Mouse (Mus musculus): ENCODE data around the gene Dguok. TPM values are rescaled to one million over a fixed set of nuclear protein-coding genes. Genes with fewer than 3 reads are reported as not detected.

The Dguok gene
- total RNA-seq, 4 experiments from 2014 or later: 32.7 to 37.0 (median 35.8) TPM

DNA sequence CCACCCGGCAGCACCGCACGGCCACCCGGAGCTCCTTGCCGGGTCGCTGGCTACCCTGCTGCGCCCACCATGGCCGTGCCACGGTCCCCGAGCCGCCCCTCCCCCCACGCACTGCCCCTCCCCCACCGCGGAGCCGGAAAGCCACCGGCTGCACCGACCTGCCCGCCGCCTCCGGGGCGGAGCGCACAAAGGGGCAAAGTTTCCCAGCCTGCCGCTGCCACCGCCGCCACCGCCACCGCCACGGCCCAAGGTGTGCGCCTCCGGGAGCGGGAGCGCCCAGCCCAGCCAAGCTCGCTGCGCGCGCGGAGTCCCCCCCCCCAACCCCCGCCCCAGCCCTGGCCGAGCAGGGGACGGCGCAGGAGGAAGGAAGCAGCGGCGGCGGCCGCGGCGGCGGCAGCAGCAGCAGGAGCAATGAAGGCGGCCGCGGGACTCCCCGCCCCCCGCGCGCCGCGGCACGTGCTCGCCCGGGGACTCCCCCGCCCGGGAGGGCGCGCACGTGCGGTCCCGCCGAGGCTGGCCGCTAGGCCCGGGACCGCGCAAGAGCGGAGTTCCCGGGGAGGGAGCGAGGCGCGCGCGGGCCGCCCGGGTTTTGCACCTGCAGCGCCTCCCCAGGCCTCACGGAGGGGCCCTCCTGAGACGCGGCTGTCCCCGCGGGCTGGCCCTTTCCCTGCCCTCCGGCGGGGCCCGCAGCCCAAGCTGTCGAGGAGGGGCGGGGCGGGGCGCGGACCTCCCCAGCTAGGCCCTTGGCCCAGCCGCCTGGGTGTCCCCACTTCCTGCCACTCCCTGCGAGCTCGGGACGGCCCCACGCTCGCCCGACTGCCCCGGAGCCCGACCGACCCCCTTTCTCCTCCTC, 50.4 kb downstream of the Dguok start:
- no peak for DNase-seq (ENCODE audit: low spot score in 2 of 2)

- no peak for DNase-seq (ENCODE audit: low spot score in 2 of 2)
Observed at GRCm38 (mm10) chr6:83455328-83456130, 51.2 kb downstream of the Dguok start.

DNA sequence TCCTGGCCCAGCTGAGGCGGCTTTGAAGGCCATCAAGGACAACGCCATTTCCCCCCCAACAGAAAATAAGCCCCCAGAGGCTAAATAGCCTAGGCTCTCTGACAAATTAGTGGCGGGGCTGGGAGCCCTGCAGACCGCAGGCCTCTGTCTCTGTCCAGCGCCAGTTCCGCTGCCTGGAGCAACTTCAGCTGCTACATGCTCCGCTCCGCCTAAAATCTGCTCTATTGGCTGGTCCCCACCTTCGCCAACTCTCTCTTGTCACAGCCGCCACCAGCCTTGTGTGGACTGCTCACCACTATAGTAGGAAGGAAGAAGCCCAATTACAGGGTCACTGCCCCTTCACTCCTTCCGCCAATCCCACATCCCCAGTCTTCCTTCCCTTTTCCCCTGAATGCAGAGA, 53.1 kb downstream of the Dguok start:
- no peak for DNase-seq (ENCODE audit: low spot score in 2 of 2)

GRCm38 (mm10) chr6:83450451-83451303, 56.1 kb downstream of the Dguok start:
- no peak for DNase-seq (ENCODE audit: low spot score in 2 of 2)

DNA sequence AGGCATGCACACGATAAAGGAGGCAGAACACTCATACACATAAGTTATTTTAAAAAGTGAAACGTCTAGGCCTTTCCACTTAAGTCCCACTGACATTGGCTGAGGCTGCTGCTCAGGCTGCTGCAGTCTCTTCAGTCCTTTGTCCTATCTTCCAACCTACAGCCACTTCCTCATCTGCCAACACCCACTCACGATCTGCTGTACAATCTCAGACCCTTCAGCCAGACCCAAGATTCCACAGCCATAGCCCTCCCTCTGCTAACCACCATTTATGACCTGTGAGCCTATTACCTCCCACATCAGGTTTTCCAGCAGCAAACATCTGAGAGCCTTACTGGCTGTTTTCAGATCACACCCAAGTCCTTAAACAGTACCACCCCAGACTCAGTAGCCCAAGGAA, 57.3 kb downstream of the Dguok start:
- no peak for DNase-seq (ENCODE audit: low spot score in 2 of 2)

DNA sequence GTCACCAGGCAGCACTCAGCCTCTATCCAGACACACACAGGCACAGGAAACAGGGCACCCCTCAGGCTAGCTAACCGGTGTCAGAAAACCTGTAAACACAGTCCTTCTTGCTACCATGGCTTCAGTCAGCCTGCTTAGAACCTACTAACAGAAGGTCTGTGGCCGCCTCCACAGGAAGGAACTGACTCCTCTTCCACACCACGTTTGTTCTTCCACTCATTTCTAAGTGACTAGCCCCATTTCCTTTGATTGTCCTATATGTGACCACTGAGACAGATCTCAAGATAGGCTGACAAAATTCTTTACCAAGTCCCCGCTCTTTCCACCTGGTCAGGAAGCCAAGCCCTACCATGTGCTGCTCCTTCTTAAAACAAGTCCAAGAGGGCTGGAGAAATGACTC, 57.9 kb downstream of the Dguok start:
- DNase-seq (ENCODE audit: low spot score in 2 of 2): no peak

GRCm38 (mm10) chr6:83447031-83447430, 59.7 kb downstream of the Dguok start:
- no peak for DNase-seq (ENCODE audit: low spot score in 2 of 2)

GRCm38 (mm10) chr6:83445796-83446195, 61.0 kb downstream of the Dguok start:
- DNase-seq (ENCODE audit: low spot score in 2 of 2): no peak

DNA sequence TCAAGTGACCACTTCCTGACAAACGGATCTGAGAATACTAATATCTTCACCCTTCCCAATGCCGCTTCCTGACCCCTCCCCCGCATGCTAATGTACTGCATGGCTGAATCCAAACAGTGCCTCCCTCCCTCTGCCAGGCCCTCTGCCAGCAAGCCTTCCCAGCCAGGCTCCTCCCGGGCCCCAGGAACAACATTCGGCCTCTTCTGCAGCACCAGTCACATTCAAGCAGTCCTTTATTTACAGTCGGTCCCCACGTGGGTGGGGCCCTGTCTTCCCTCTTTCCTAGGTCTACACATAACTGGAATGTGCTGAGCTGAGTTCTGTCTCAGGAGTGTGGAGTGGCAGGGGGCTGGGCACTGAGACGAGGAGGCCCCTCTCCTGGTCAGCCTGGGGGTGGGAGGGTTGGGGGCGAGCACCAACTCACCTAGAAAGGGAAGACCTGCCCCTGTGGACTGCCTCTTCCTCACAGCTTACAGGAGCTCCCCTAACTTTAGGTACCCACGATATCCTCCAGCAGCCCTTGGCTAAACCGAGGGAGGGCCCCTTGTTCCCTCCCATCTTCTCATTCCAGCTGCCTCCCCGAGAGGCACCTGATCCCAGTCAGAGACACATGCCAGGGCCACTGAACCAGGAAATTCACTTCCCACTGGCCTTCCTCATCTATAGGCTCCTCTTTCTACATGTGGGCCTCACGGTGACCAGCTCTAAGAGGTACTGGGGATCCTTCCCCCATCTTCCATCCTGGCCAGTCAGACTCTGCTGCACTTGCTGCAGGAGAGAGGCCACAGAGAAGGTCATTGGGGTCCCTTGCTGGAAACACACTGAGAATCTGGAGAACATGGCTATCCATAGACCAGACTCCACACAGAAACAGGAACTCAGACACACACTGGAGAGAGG, 63.1 kb downstream of the Dguok start:
- DNase-seq (ENCODE audit: low spot score in 2 of 2): peak; percentile 64 to 71

GRCm38 (mm10) chr6:83442639-83443038, 64.1 kb downstream of the Dguok start:
- no peak for DNase-seq (ENCODE audit: low spot score in 2 of 2)

DNA sequence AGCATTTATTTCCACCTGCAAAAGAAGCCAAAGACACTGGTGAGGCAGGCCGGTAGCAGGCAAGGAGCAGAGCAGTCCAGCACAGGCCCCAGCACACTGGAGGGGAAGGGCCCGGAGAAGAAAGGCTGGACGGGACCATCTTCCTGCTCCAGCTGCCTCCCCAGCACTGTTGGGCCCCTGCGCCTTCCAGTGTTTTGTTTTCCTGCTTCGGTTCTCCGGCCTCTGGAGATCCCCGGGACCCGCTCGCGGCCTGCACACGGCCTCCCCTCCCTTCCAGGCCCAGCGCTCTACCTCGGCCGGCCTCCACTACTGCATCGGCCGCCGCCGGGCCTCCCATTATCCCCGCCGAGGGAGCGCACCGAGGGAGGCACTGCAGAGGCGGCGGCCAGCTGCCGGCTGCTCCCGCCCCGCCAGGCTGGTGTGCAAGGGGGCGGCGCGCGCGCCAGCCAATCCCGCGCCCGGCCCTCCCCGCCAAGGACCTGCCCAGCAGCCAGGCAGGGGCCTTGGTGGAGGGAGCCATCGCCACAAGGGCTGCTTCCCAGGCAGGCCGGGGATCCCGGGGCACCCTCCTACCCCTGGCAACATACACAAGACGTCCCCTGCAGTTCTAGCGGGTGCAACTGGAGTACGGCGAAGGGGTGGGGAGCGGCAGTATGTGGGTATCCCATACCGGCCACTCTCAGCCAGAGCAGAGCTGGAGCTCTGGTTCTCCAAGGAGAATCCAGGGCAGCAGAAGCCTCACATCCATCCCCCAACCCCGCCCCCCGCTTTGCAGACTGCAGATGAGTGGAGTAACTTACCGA, 65.3 kb downstream of the Dguok start:
- DNase-seq (ENCODE audit: low spot score in 2 of 2): peak; percentile 80 to 83

- peak; percentile 72 to 88 for DNase-seq (ENCODE audit: low spot score in 2 of 2)
Observed at GRCm38 (mm10) chr6:83440510-83441258, 66.1 kb downstream of the Dguok start.

GRCm38 (mm10) chr6:83440197-83440509, 66.6 kb downstream of the Dguok start:
- no peak for DNase-seq (ENCODE audit: low spot score in 2 of 2)

DNA sequence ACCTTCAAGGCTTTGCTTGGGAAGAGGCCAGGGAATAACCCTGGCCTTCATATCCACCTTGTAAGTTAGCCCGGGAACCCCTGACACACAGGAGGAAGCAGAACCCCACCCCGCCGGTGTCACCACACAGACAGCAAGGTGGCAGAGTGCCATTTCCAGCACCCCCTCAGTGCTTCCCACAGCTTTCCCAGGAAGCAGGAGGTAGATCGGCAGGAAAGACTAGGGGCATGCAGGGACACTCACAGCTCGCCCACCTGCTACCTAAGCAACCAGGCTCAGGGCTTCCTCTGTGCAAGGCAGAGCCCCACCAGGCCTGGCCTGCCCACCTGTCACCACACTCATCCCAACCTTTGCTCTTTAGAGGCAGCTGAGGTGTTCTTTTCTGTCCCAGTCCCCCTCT, 67.0 kb downstream of the Dguok start:
- DNase-seq (ENCODE audit: low spot score in 2 of 2): peak in 1 of 2 experiments; percentile 56

DNA sequence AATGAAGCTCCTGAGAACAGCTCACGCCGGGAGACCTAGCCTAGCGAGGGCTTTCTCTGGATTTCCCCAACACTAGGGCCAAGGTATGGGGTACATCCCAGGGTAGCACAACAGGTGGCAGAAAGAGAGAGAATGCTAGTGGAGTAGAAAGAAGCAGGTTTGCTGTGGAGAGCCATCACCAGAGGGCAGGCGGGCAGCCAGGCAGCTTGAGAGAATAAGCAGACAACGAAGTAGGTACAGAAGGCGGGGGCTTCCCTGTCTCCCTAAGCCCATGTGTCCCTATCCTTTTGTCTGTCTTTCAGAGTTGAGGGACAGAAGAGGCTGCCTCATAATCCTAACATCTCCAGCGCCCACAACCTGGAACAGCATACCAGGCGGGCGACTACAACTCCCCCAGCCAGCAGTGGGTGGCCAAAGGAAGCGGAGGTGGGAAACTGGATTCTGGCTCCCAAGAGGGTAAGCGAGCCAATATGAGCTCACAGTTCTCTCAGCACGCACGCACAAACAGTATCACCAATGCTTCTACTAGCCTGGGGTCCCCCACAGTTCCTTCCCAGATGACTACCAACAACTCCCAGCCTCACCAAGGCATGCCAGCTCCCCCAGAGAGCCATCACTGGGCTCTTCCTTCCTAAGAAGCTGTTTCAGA, 67.5 kb downstream of the Dguok start:
- DNase-seq (ENCODE audit: low spot score in 2 of 2): peak; percentile 45 to 50

DNA sequence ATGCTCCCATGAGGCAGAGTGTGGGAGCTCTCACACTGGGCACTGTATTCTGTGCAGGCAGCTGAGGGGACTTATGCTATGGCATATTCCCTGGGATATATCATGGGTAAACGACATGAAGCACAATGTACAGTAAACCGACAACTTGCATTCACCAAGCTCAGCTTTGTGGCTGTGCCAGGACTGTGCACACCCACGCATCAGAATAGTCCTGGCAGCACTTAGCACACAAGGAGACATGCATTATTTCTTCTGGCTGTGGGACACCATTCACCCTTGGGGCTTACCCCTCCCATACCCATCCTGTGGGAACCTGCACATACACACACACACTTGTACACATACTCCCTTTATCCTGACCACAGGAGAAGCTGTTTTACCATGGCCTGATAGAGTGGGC, 68.2 kb downstream of the Dguok start:
- DNase-seq (ENCODE audit: low spot score in 2 of 2): peak in 1 of 2 experiments; percentile 48

- DNase-seq (ENCODE audit: low spot score in 2 of 2): no peak
Observed at GRCm38 (mm10) chr6:83437802-83438201, 69.0 kb downstream of the Dguok start.

GRCm38 (mm10) chr6:83437225-83437624, 69.5 kb downstream of the Dguok start:
- no peak for DNase-seq (ENCODE audit: low spot score in 2 of 2)

DNA sequence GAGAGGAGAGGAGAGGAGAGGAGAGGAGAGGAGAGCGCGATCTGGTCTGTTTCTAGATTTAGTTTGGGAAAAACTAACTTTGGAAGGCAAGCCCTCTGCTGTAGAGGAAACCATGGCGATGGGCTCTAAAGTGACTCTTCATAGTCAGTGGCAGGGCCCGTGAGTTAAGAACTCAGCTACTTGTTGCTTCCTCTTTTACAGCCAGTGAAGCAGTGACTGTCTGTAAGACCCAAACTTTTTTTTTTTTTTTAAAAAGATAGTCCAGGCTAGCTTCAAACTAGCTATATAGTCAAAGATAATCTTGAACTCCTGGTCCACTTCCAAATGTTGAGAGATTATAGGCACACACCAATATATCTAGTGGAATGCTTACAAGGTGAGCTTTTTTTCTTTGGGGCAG, 70.2 kb downstream of the Dguok start:
- DNase-seq (ENCODE audit: low spot score in 2 of 2): no peak
